Mouse (Mus musculus): Measurements from ENCODE around the gene Jph2. TPM values are rescaled to one million over a fixed set of nuclear protein-coding genes. Genes with fewer than 3 reads are reported as not detected.

Gene Jph2
- polyA plus RNA-seq, 2 experiments, result 2.6 to 8.2 TPM

GRCm38 (mm10) chr2:163418841-163419345 is 21.1 kb upstream of the Jph2 start:
- H3K27me3 ChIP-seq (ENCODE audit: control insufficient read depth, insufficient read depth, low read length), result no peaks in the 10 kb centered on the region
- peaks cover 11% of the 10 kb centered on the region for H3K36me3 ChIP-seq (ENCODE audit: control insufficient read depth, insufficient read depth, low read length)
- peaks cover 20% of the 10 kb centered on the region for H3K4me1 ChIP-seq (ENCODE audit: control insufficient read depth, insufficient read depth, low read length)
- under 1% methylated on average over 35 of the region's 50 CpGs for WGBS
- H3K4me2 ChIP-seq (replicated peaks; ENCODE audit: low read depth, low read length, severe bottlenecking), result peak overlapping the region; percentile 58
- H3K9ac ChIP-seq (ENCODE audit: low read depth, low read length, severe bottlenecking), result peak overlapping the region; percentile 88
- H3K9me3 ChIP-seq (ENCODE audit: control insufficient read depth, low read length), result no peaks in the 10 kb centered on the region
- peak overlapping the region; percentile 73 for H3K4me3 ChIP-seq (replicated peaks; ENCODE audit: low read length)
- no peak for ATAC-seq (ENCODE audit: low FRiP score, low read depth)
- TF ChIP-seq POLR2A (IDR thresholded peaks at IDR 0.05; ENCODE audit: borderline replicate concordance, extremely low read depth, insufficient read depth, insufficient read length), result no peak
- peak; percentile 22 for DNase-seq (ENCODE audit: low spot score)
- peak overlapping the region; percentile 70 for H3K27ac ChIP-seq (replicated peaks; ENCODE audit: low read depth, low read length)

GRCm38 (mm10) chr2:163417830-163418229 is 20.0 kb upstream of the Jph2 start:
- no peaks in the 10 kb centered on the region for H3K9me3 ChIP-seq (ENCODE audit: control insufficient read depth, low read length)
- no peak for DNase-seq (ENCODE audit: low spot score)
- ATAC-seq (ENCODE audit: low FRiP score, low read depth), result no peak
- H3K27me3 ChIP-seq (ENCODE audit: control insufficient read depth, insufficient read depth, low read length), result no peaks in the 10 kb centered on the region
- peaks cover 15% of the 10 kb centered on the region for H3K36me3 ChIP-seq (ENCODE audit: control insufficient read depth, insufficient read depth, low read length)
- H3K4me1 ChIP-seq (ENCODE audit: control insufficient read depth, insufficient read depth, low read length), result peaks cover 20% of the 10 kb centered on the region
- H3K4me2 ChIP-seq (replicated peaks; ENCODE audit: low read depth, low read length, severe bottlenecking), result peak overlapping the region; percentile 58
- no peak overlapping the region for H3K27ac ChIP-seq (replicated peaks; ENCODE audit: low read depth, low read length)
- H3K4me3 ChIP-seq (replicated peaks; ENCODE audit: low read length), result peak overlapping the region; percentile 73
- TF ChIP-seq POLR2A (IDR thresholded peaks at IDR 0.05; ENCODE audit: borderline replicate concordance, extremely low read depth, insufficient read depth, insufficient read length), result no peak
- peak overlapping the region; percentile 88; the same call in 1 of the 2 replicates for H3K9ac ChIP-seq (ENCODE audit: low read depth, low read length, severe bottlenecking)

- H3K4me3 ChIP-seq (replicated peaks; ENCODE audit: low read length), result no peak overlapping the region
- no peak for TF ChIP-seq POLR2A (IDR thresholded peaks at IDR 0.05; ENCODE audit: borderline replicate concordance, extremely low read depth, insufficient read depth, insufficient read length)
- ATAC-seq (ENCODE audit: low FRiP score, low read depth) (no peak), DNase-seq (ENCODE audit: low spot score) (no peak)
- H3K4me2 ChIP-seq (replicated peaks; ENCODE audit: low read depth, low read length, severe bottlenecking), result no peak overlapping the region
- no peaks in the 10 kb centered on the region for H3K9me3 ChIP-seq (ENCODE audit: control insufficient read depth, low read length)
- H3K27ac ChIP-seq (replicated peaks; ENCODE audit: low read depth, low read length), result no peak overlapping the region
- peaks cover 19% of the 10 kb centered on the region for H3K36me3 ChIP-seq (ENCODE audit: control insufficient read depth, insufficient read depth, low read length)
- WGBS, result 90% methylated on average over 6 of the region's 6 CpGs
- no peaks in the 10 kb centered on the region for H3K27me3 ChIP-seq (ENCODE audit: control insufficient read depth, insufficient read depth, low read length)
- H3K9ac ChIP-seq (ENCODE audit: low read depth, low read length, severe bottlenecking), result no peak overlapping the region
- H3K4me1 ChIP-seq (ENCODE audit: control insufficient read depth, insufficient read depth, low read length), result peaks cover 20% of the 10 kb centered on the region
These were observed 19.2 kb upstream of the Jph2 start for GRCm38 (mm10) chr2:163417026-163417425.

- Histone ChIP-seq H3K9ac (ENCODE audit: low read depth, low read length, severe bottlenecking) (no peak overlapping the region), H3K4me3 (replicated peaks; ENCODE audit: low read length) (no peak overlapping the region), H3K36me3 (ENCODE audit: control insufficient read depth, insufficient read depth, low read length) (peaks cover 55% of the 10 kb centered on the region), H3K9me3 (ENCODE audit: control insufficient read depth, low read length) (no peaks in the 10 kb centered on the region), H3K27me3 (ENCODE audit: control insufficient read depth, insufficient read depth, low read length) (no peaks in the 10 kb centered on the region), H3K4me2 (replicated peaks; ENCODE audit: low read depth, low read length, severe bottlenecking) (no peak overlapping the region), H3K27ac (replicated peaks; ENCODE audit: low read depth, low read length) (no peak overlapping the region), H3K4me1 (ENCODE audit: control insufficient read depth, insufficient read depth, low read length) (peaks cover 8% of the 10 kb centered on the region)
- WGBS, result 89% methylated on average over 9 of the region's 9 CpGs
- DNase-seq (ENCODE audit: low spot score), result no peak
- ATAC-seq (ENCODE audit: low FRiP score, low read depth), result no peak
- TF ChIP-seq POLR2A (IDR thresholded peaks at IDR 0.05; ENCODE audit: borderline replicate concordance, extremely low read depth, insufficient read depth, insufficient read length), result no peak
These were observed 15.2 kb upstream of the Jph2 start for GRCm38 (mm10) chr2:163412846-163413590.

GRCm38 (mm10) chr2:163412419-163412818 is 14.6 kb upstream of the Jph2 start:
- no peak for ATAC-seq (ENCODE audit: low FRiP score, low read depth)

More at GRCm38 (mm10) chr2:163412419-163412818, 14.6 kb upstream of the Jph2 start:
- Histone ChIP-seq H3K36me3 (ENCODE audit: control insufficient read depth, insufficient read depth, low read length) (peaks cover 58% of the 10 kb centered on the region), H3K4me1 (ENCODE audit: control insufficient read depth, insufficient read depth, low read length) (peaks cover 2% of the 10 kb centered on the region), H3K4me2 (replicated peaks; ENCODE audit: low read depth, low read length, severe bottlenecking) (no peak overlapping the region), H3K9me3 (ENCODE audit: control insufficient read depth, low read length) (no peaks in the 10 kb centered on the region), H3K27ac (replicated peaks; ENCODE audit: low read depth, low read length) (no peak overlapping the region), H3K9ac (ENCODE audit: low read depth, low read length, severe bottlenecking) (no peak overlapping the region), H3K4me3 (replicated peaks; ENCODE audit: low read length) (no peak overlapping the region), H3K27me3 (ENCODE audit: control insufficient read depth, insufficient read depth, low read length) (no peaks in the 10 kb centered on the region)
- DNase-seq (ENCODE audit: low spot score), result no peak
- TF ChIP-seq POLR2A (IDR thresholded peaks at IDR 0.05; ENCODE audit: borderline replicate concordance, extremely low read depth, insufficient read depth, insufficient read length), result no peak
- 96% methylated on average over 4 of the region's 4 CpGs for WGBS

All from limb, embryonic 14.5 days (tissue).